Mouse (Mus musculus): ENCODE measurements around the gene Cmc2. TPM values are rescaled to one million over a fixed set of nuclear protein-coding genes. Genes with fewer than 3 reads are reported as not detected.

Gene Cmc2
- polyA plus RNA-seq, 1 experiment from 2014 or later: 39.4 TPM

- ATAC-seq (ENCODE audit: low FRiP score): no peak
- WGBS: 91% methylated on average over 4 of the region's 4 CpGs
- H3K36me3 ChIP-seq: no peaks in the 10 kb centered on the region; the same call in 1 of the 2 replicates
Observed at GRCm38 (mm10) chr8:116905252-116905651, 16.0 kb downstream of the Cmc2 start.

DNA sequence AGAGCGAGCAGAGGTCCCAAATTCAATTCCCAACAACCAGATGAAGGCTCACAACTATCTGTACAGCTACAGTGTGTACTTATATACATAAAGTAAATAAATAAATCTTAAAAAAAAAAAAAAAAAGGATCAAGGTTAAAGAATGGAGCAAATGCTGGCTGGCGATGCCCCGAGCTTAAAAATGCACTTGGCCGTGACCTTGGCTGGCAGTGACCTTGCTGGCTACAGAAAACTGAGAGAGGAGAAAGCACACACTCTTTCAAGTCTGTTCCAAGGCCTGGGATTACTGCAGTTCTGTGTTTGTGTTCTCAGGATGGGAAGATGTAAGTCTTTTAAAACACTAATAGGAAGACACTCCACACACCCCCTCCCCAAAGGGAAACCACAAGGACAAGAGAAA, 16.5 kb downstream of the Cmc2 start:
- Histone ChIP-seq H3K36me3 (no peaks in the 10 kb centered on the region; the same call in 1 of the 2 replicates), H3K4me2 (no peak overlapping the region), H3K9ac (replicated peaks) (no peak overlapping the region), H3K27me3 (replicated peaks) (no peaks in the 10 kb centered on the region), H3K27ac (replicated peaks) (no peak overlapping the region), H3K9me3 (replicated peaks) (no peaks in the 10 kb centered on the region), H3K4me3 (replicated peaks) (no peak overlapping the region), H3K4me1 (no peaks in the 10 kb centered on the region)
- 98% methylated on average over 4 of the region's 4 CpGs for WGBS
- ATAC-seq (ENCODE audit: low FRiP score): no peak

More at GRCm38 (mm10) chr8:116905252-116905651, 16.0 kb downstream of the Cmc2 start:
- Histone ChIP-seq H3K9me3 (replicated peaks) (no peaks in the 10 kb centered on the region), H3K4me3 (replicated peaks) (no peak overlapping the region), H3K9ac (replicated peaks) (no peak overlapping the region), H3K4me1 (no peaks in the 10 kb centered on the region), H3K27ac (replicated peaks) (no peak overlapping the region), H3K4me2 (no peak overlapping the region), H3K27me3 (replicated peaks) (no peaks in the 10 kb centered on the region)

GRCm38 (mm10) chr8:116895521-116895920, 25.7 kb downstream of the Cmc2 start:
- Histone ChIP-seq H3K4me1 (no peaks in the 10 kb centered on the region), H3K9me3 (replicated peaks) (no peaks in the 10 kb centered on the region), H3K27ac (replicated peaks) (no peak overlapping the region), H3K36me3 (no peaks in the 10 kb centered on the region), H3K9ac (replicated peaks) (no peak overlapping the region), H3K27me3 (replicated peaks) (no peaks in the 10 kb centered on the region), H3K4me3 (replicated peaks) (no peak overlapping the region), H3K4me2 (no peak overlapping the region)
- 94% methylated on average over 6 of the region's 6 CpGs for WGBS
- ATAC-seq (ENCODE audit: low FRiP score): no peak

DNA sequence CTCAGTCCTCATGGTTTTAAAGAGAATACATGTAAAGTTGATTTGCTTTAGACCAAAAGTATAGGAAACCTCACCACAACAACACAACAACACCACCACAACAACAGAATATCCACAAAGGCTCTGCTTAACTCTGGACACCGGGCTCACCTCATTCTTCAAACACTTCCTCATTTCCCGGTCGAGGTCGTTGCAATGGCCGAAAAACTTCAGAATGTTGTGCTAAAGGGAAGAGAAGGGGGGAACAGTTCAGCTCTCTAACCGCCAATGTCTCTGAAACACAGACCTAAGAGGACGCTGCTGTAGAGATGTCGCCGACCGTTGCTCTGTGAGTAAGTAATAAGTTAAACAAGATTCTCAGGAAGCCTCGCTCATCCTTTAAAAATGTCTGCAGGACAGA, 27.3 kb downstream of the Cmc2 start:
- WGBS: 91% methylated on average over 11 of the region's 11 CpGs
- Histone ChIP-seq H3K27me3 (replicated peaks) (no peaks in the 10 kb centered on the region), H3K9me3 (replicated peaks) (no peaks in the 10 kb centered on the region), H3K4me1 (no peaks in the 10 kb centered on the region), H3K4me3 (replicated peaks) (no peak overlapping the region), H3K9ac (replicated peaks) (no peak overlapping the region), H3K36me3 (0 out of 2 replicates have a peak, but pooled peaks cover 5% of the 10 kb centered on the region), H3K27ac (replicated peaks) (no peak overlapping the region), H3K4me2 (no peak overlapping the region)
- ATAC-seq (ENCODE audit: low FRiP score): no peak

- WGBS: 87% methylated on average over 9 of the region's 9 CpGs
- Histone ChIP-seq H3K4me2 (no peak overlapping the region), H3K36me3 (peaks cover 10% of the 10 kb centered on the region; the same call in 1 of the 2 replicates)
Observed at GRCm38 (mm10) chr8:116892636-116893035, 28.6 kb downstream of the Cmc2 start.

GRCm38 (mm10) chr8:116892130-116892529, 29.1 kb downstream of the Cmc2 start:
- Histone ChIP-seq H3K27me3 (replicated peaks) (no peaks in the 10 kb centered on the region), H3K9me3 (replicated peaks) (no peaks in the 10 kb centered on the region), H3K27ac (replicated peaks) (no peak overlapping the region), H3K9ac (replicated peaks) (no peak overlapping the region), H3K4me1 (no peaks in the 10 kb centered on the region), H3K36me3 (peaks cover 10% of the 10 kb centered on the region; the same call in 1 of the 2 replicates), H3K4me3 (replicated peaks) (no peak overlapping the region), H3K4me2 (no peak overlapping the region)
- WGBS: 95% methylated on average over 3 of the region's 3 CpGs
- ATAC-seq (ENCODE audit: low FRiP score): no peak

More at GRCm38 (mm10) chr8:116892636-116893035, 28.6 kb downstream of the Cmc2 start:
- H3K9ac ChIP-seq (replicated peaks): no peak overlapping the region
- no peaks in the 10 kb centered on the region for H3K27me3 ChIP-seq (replicated peaks)
- ATAC-seq (ENCODE audit: low FRiP score): no peak
- no peaks in the 10 kb centered on the region for H3K4me1 ChIP-seq
- no peak overlapping the region for H3K27ac ChIP-seq (replicated peaks)
- no peak overlapping the region for H3K4me3 ChIP-seq (replicated peaks)
- H3K9me3 ChIP-seq (replicated peaks): no peaks in the 10 kb centered on the region

DNA sequence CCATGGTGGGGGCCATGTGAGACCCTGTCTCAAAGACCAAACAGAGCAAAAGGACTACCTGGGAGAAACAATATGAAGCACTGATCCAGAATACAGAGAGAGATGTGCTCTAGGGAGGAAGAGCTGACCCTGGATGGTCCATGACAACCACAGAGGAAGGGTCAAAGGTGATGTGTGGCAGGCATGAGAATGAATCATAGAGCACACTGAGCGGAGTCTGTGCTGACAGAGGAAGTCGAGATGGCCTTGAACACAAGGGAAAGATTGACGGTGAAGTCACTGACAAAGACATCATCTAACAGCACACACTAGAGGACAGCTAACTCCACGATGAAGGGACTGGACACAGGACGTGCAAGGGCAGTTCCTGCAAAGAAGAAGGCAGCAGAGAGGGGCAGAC, 29.8 kb downstream of the Cmc2 start:
- ATAC-seq (ENCODE audit: low FRiP score): no peak
- no peak overlapping the region for H3K27ac ChIP-seq (replicated peaks)
- H3K9me3 ChIP-seq (replicated peaks): no peaks in the 10 kb centered on the region
- WGBS: 89% methylated on average over 5 of the region's 5 CpGs
- no peak overlapping the region for H3K9ac ChIP-seq (replicated peaks)
- H3K36me3 ChIP-seq: peaks cover 10% of the 10 kb centered on the region; the same call in 1 of the 2 replicates
- H3K4me3 ChIP-seq (replicated peaks): no peak overlapping the region
- no peaks in the 10 kb centered on the region for H3K27me3 ChIP-seq (replicated peaks)
- H3K4me1 ChIP-seq: no peaks in the 10 kb centered on the region
- H3K4me2 ChIP-seq: no peak overlapping the region

DNA sequence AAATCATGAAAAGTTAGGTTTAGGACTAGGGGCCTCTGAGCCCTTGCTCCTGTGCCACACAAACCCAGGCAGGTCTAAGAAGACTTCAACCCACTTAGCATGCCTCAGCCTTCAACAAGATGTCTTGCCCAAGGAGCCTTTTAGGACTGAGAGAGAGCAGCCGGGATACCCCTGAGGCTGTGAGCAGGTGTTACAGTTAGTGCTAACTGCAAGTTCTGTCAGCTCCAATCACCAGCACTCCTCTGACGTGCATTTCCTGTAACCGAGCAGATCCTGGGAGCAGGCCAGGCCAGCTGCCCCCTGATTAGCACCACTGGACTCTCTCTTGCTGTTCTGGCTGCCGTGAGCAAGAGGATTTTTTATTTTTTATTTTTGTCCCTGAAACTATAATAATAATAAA, 33.4 kb downstream of the Cmc2 start:
- no peaks in the 10 kb centered on the region for H3K9me3 ChIP-seq (replicated peaks)
- no peak overlapping the region for H3K9ac ChIP-seq (replicated peaks)
- WGBS: 79% methylated on average over 4 of the region's 4 CpGs
- H3K36me3 ChIP-seq: peaks cover 10% of the 10 kb centered on the region; the same call in 1 of the 2 replicates
- H3K27me3 ChIP-seq (replicated peaks): no peaks in the 10 kb centered on the region
- no peak overlapping the region for H3K4me2 ChIP-seq
- ATAC-seq (ENCODE audit: low FRiP score): no peak
- H3K27ac ChIP-seq (replicated peaks): no peak overlapping the region
- H3K4me3 ChIP-seq (replicated peaks): no peak overlapping the region
- no peaks in the 10 kb centered on the region for H3K4me1 ChIP-seq

DNA sequence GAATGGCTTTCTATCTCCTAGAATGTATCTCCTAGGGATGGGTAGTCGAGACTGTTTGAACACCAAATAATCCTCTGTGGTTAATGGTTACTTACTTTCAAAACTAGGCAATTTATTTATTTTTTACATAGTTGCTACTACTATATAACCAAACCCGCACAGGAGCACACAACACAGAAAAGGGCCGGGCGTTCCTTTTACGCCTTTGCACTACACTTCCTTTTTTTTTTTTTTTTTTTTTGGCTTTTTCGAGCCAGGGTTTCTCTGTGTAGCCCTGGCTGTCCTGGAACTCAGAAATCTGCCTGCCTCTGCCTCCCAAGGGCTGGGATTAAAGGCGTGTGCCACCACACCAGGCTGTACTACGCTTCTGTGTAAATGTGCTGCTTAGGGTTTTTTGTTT, 39.9 kb downstream of the Cmc2 start:
- no peak for ATAC-seq (ENCODE audit: low FRiP score)
- no peaks in the 10 kb centered on the region for H3K4me1 ChIP-seq
- no peaks in the 10 kb centered on the region for H3K27me3 ChIP-seq (replicated peaks)
- H3K9ac ChIP-seq (replicated peaks): no peak overlapping the region
- H3K27ac ChIP-seq (replicated peaks): no peak overlapping the region
- H3K4me3 ChIP-seq (replicated peaks): no peak overlapping the region
- H3K36me3 ChIP-seq: no peaks in the 10 kb centered on the region
- no peak overlapping the region for H3K4me2 ChIP-seq
- 92% methylated on average over 8 of the region's 8 CpGs for WGBS
- H3K9me3 ChIP-seq (replicated peaks): no peaks in the 10 kb centered on the region

- H3K4me1 ChIP-seq: no peaks in the 10 kb centered on the region
- 85% methylated on average over 17 of the region's 17 CpGs for WGBS
- no peak for ATAC-seq (ENCODE audit: low FRiP score)
- H3K27me3 ChIP-seq (replicated peaks): no peaks in the 10 kb centered on the region
- H3K27ac ChIP-seq (replicated peaks): no peak overlapping the region
- H3K9ac ChIP-seq (replicated peaks): no peak overlapping the region
- H3K4me3 ChIP-seq (replicated peaks): no peak overlapping the region
- no peaks in the 10 kb centered on the region for H3K9me3 ChIP-seq (replicated peaks)
- H3K4me2 ChIP-seq: no peak overlapping the region
- H3K36me3 ChIP-seq: no peaks in the 10 kb centered on the region
Observed at GRCm38 (mm10) chr8:116875798-116876450, 45.3 kb downstream of the Cmc2 start.

DNA sequence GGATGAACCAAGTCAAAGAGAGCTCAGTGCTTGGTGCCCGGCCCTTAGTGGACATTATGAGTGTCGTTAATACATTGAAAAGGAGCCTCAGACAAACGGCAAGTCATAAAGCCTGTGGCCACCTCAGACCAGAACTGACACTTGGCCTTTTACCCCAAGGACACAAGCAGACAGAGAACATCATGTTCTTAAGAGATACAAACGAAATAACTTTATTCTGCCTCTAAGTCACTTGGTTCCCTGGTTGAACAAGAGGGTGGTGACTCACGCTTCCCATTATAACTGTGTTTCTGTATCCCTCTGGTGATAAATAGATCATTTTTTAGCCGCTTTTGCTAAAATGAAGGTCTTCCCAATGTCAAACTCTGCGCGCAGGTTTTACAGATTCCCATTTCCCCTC, 47.3 kb downstream of the Cmc2 start:
- no peaks in the 10 kb centered on the region for H3K4me1 ChIP-seq
- no peaks in the 10 kb centered on the region for H3K9me3 ChIP-seq (replicated peaks)
- H3K9ac ChIP-seq (replicated peaks): no peak overlapping the region
- ATAC-seq (ENCODE audit: low FRiP score): no peak
- WGBS: 72% methylated on average over 8 of the region's 8 CpGs
- no peak overlapping the region for H3K4me3 ChIP-seq (replicated peaks)
- H3K27me3 ChIP-seq (replicated peaks): no peaks in the 10 kb centered on the region
- H3K4me2 ChIP-seq: no peak overlapping the region
- no peak overlapping the region for H3K27ac ChIP-seq (replicated peaks)
- no peaks in the 10 kb centered on the region for H3K36me3 ChIP-seq

- Histone ChIP-seq H3K9ac (replicated peaks) (no peak overlapping the region), H3K4me2 (no peak overlapping the region), H3K27me3 (replicated peaks) (no peaks in the 10 kb centered on the region), H3K4me3 (replicated peaks) (no peak overlapping the region), H3K27ac (replicated peaks) (no peak overlapping the region), H3K9me3 (replicated peaks) (no peaks in the 10 kb centered on the region), H3K36me3 (no peaks in the 10 kb centered on the region), H3K4me1 (no peaks in the 10 kb centered on the region)
- no peak for ATAC-seq (ENCODE audit: low FRiP score)
- WGBS: 69% methylated on average over 11 of the region's 11 CpGs
Observed at GRCm38 (mm10) chr8:116873586-116873985, 47.7 kb downstream of the Cmc2 start.

Measured in neural tube, embryonic 15.5 days (tissue).